Mouse (Mus musculus) heart, postnatal 10 days (tissue): ENCODE data around the gene Lactb. TPM values are rescaled to one million over a fixed set of nuclear protein-coding genes. Genes with fewer than 3 reads are reported as not detected.

Experiments used
- total RNA-seq, 2 experiments: library from RNA; stranded (reverse); gene quantifications; 2 replicates each; pipeline ENCODE4 v1.2.3; 2021

The Lactb gene
- total RNA-seq, 2 experiments from 2014 or later, result 22.2 to 23.7 TPM

Other genes with a start within 250 kb of the Lactb start
- 1 to 10 TPM; 6.5 to 8.1 TPM for gene Aph1b, start 180.0 kb downstream of the Lactb start, total RNA-seq
- gene Gm10647, start 178.4 kb downstream of the Lactb start, total RNA-seq, result under 1 TPM; 0.17 to 0.32 TPM
- 1 to 10 TPM in 1 of 2 experiments, under 1 TPM in 1; 0.93 to 1.1 TPM for gene Aph1c, start 140.8 kb downstream of the Lactb start, total RNA-seq
- gene Rab8b, start 55.8 kb downstream of the Lactb start, total RNA-seq, result 10 to 100 TPM; 15.9 to 19.0 TPM
- 100 to 1,000 TPM; 247 to 258 TPM for gene Rps27l, start 29.4 kb downstream of the Lactb start, total RNA-seq
- 1,000 to 10,000 TPM; 9,258 to 9,439 TPM for gene Tpm1, start 73.9 kb upstream of the Lactb start, total RNA-seq